Mouse (Mus musculus) small intestine, adult 2 months (tissue): ENCODE data around the gene Ndrg2. TPM values are rescaled to one million over a fixed set of nuclear protein-coding genes. Genes with fewer than 3 reads are reported as not detected.
"Not testable (repeated sequence)": the region's sequence is repeated elsewhere in the genome, so short reads cannot be mapped to it uniquely, and the experiment has no call there.

Experiments
- H3K27ac ChIP-seq: fragments of 200-500 bp; 2 replicates; pipeline ENCODE4 v1.5.1; 2012; ENCODE audit warnings: low read depth, low read length, control low read depth, inconsistent platforms; ENCODE audit not compliant: insufficient read depth
- H3K27me3 ChIP-seq: fragments of 200-500 bp; 2 replicates; pipeline ENCODE4 v1.6.1; 2012; ENCODE audit warnings: mild to moderate bottlenecking, moderate library complexity, low read length, inconsistent platforms; ENCODE audit not compliant: control insufficient read depth, insufficient read depth
- H3K36me3 ChIP-seq: fragments of 200-500 bp; 2 replicates; pipeline ENCODE4 v1.6.1; 2012; ENCODE audit warnings: mild to moderate bottlenecking, low read length, control low read depth, inconsistent platforms; ENCODE audit not compliant: control insufficient read depth, insufficient read depth
- H3K4me1 ChIP-seq: fragments of 200-500 bp; 2 replicates; pipeline ENCODE4 v1.6.1; 2012; ENCODE audit warnings: low read length, inconsistent platforms, mixed read lengths; ENCODE audit not compliant: control insufficient read depth, insufficient read depth, insufficient read length
- H3K4me3 ChIP-seq: fragments of 200-500 bp; 2 replicates; pipeline ENCODE4 v1.5.1; 2012; ENCODE audit warnings: low read depth, mild to moderate bottlenecking, control low read depth, inconsistent platforms, low read length, moderate library complexity
- CTCF ChIP-seq: fragments of 200-500 bp; IDR thresholded peaks from 2 replicates; pipeline ENCODE4 v1.5.1; 2012; ENCODE audit warnings: low read depth, mild to moderate bottlenecking, control low read depth, inconsistent platforms, low read length, moderate library complexity, mixed read lengths; ENCODE audit not compliant: insufficient replicate concordance, insufficient read length; ENCODE audit errors: extremely low read depth
- POLR2A ChIP-seq: fragments of 200-500 bp; IDR thresholded peaks from 2 replicates; pipeline ENCODE4 v1.6.1; 2012; ENCODE audit warnings: low read depth, mild to moderate bottlenecking, control low read depth, inconsistent platforms, low read length, moderate library complexity
- WGBS: fragments of 180-500 bp; shearing (Covaris S2); methylation state at CpG from one replicate; pipeline ENCODE4 v1.1.7; 2018; 5-methylcytosine and 5-hydroxymethylcytosine counted together
- polyA plus RNA-seq: library from polyadenylated mRNA; depleted of rRNA; stranded (reverse); fragments of >200 nt; gene quantifications from 2 replicates; pipeline ENCODE4 v1.2.3, GENCODE M21; 2012; rRNA removed

Gene Ndrg2
- polyA plus RNA-seq, 1 experiment: 32.9 TPM

- Histone ChIP-seq H3K27me3 (no peaks in the 10 kb centered on the region), H3K27ac (no peak overlapping the region), H3K36me3 (no peaks in the 10 kb centered on the region), H3K4me3 (no peak overlapping the region), H3K4me1 (no peaks in the 10 kb centered on the region)
- 72% methylated on average over 2 of the region's 2 CpGs for WGBS
- TF ChIP-seq POLR2A (no peak), CTCF (no peak)
Observed at GRCm38 (mm10) chr14:51870756-51871155, 43.2 kb downstream of the Ndrg2 start.

GRCm38 (mm10) chr14:51863603-51864002 is 50.4 kb downstream of the Ndrg2 start:
- not testable (repeated sequence) for H3K27me3 ChIP-seq, H3K4me3 ChIP-seq, H3K36me3 ChIP-seq, H3K27ac ChIP-seq, H3K4me1 ChIP-seq
- WGBS: 9% methylated on average over 1 of the region's 1 CpGs

- H3K36me3 ChIP-seq, H3K4me3 ChIP-seq: not testable (repeated sequence)
- WGBS: 72% methylated on average over 7 of the region's 7 CpGs
Observed at GRCm38 (mm10) chr14:51855280-51855679, 58.7 kb downstream of the Ndrg2 start.

More at GRCm38 (mm10) chr14:51855280-51855679, 58.7 kb downstream of the Ndrg2 start:
- H3K4me1 ChIP-seq, H3K27me3 ChIP-seq, H3K27ac ChIP-seq: not testable (repeated sequence)

Other genes with a start within 250 kb of the Ndrg2 start
- gene Gm17079, start 218.7 kb downstream of the Ndrg2 start, polyA plus RNA-seq: not detected in 2 replicates
- not detected in 2 replicates for gene Gm5800, start 197.0 kb downstream of the Ndrg2 start, polyA plus RNA-seq
- 46.7 and 466 TPM in 2 replicates for gene Ang4, start 140.6 kb downstream of the Ndrg2 start, polyA plus RNA-seq
- 0.13 TPM in 1 of 2 replicates, not detected in the other for gene AY358078, start 114.1 kb downstream of the Ndrg2 start, polyA plus RNA-seq
- 0.15 TPM in 1 of 2 replicates, not detected in the other for gene Ear6, start 60.5 kb downstream of the Ndrg2 start, polyA plus RNA-seq
- 11.2 and 16.9 TPM in 2 replicates for gene Mettl17, start 29.3 kb downstream of the Ndrg2 start, polyA plus RNA-seq
- gene Slc39a2, start 21.3 kb downstream of the Ndrg2 start, polyA plus RNA-seq: 0.30 and 0.61 TPM in 2 replicates
- gene Tppp2, start 4.3 kb upstream of the Ndrg2 start, polyA plus RNA-seq: not detected in 2 replicates
- not detected in 2 replicates for gene Rnase13, start 8.6 kb upstream of the Ndrg2 start, polyA plus RNA-seq
- 12.7 and 19.1 TPM in 2 replicates for gene Arhgef40, start 70.6 kb upstream of the Ndrg2 start, polyA plus RNA-seq
- gene Tmem253, start 101.5 kb upstream of the Ndrg2 start, polyA plus RNA-seq: 53.4 and 91.5 TPM in 2 replicates
- 37.9 and 72.7 TPM in 2 replicates for gene Zfp219, start 106.6 kb upstream of the Ndrg2 start, polyA plus RNA-seq
- not detected in 2 replicates for gene Olfr221, start 128.3 kb upstream of the Ndrg2 start, polyA plus RNA-seq
- gene Hnrnpc, start 189.9 kb upstream of the Ndrg2 start, polyA plus RNA-seq: 8.4 and 22.4 TPM in 2 replicates
- gene Rpgrip1, start 196.5 kb upstream of the Ndrg2 start, polyA plus RNA-seq: 0.86 and 1.0 TPM in 2 replicates